Mouse (Mus musculus) gastrocnemius, postnatal 10 days (tissue): ENCODE measurements around the gene C1qtnf4. TPM values are rescaled to one million over a fixed set of nuclear protein-coding genes. Genes with fewer than 3 reads are reported as not detected.

Experiments used
- DNase-seq: peaks from one replicate; pipeline ENCODE4 v3.0.0; 2021; ENCODE audit warnings: mixed read lengths
- total RNA-seq, 2 experiments: library from RNA; stranded (reverse); gene quantifications; 2 replicates each; pipeline ENCODE4 v1.2.3; 2021

C1qtnf4 gene
- total RNA-seq, 2 experiments from 2014 or later, result 7.1 to 8.5 TPM

- DNase-seq, result no peak
Measured at GRCm38 (mm10) chr2:90932273-90932672, 46.6 kb downstream of the C1qtnf4 start.

GRCm38 (mm10) chr2:90938362-90938761, 52.7 kb downstream of the C1qtnf4 start:
- no peak for DNase-seq

- DNase-seq, result no peak
Measured at GRCm38 (mm10) chr2:90939750-90940149, 54.1 kb downstream of the C1qtnf4 start.

Other genes with a start within 250 kb of the C1qtnf4 start
- gene Nup160, start 208.6 kb upstream of the C1qtnf4 start, total RNA-seq, result 10 to 100 TPM; 11.7 to 14.9 TPM
- 10 to 100 TPM; 21.1 to 42.1 TPM for gene Fnbp4, start 140.5 kb upstream of the C1qtnf4 start, total RNA-seq
- under 1 TPM; 0.43 to 0.85 TPM for gene Agbl2, start 103.1 kb upstream of the C1qtnf4 start, total RNA-seq
- gene Mtch2, start 38.7 kb upstream of the C1qtnf4 start, total RNA-seq, result 100 to 1,000 TPM; 153 to 155 TPM
- gene Kbtbd4, start 18.9 kb downstream of the C1qtnf4 start, total RNA-seq, result 10 to 100 TPM; 14.9 to 20.1 TPM
- gene Ndufs3, start 19.0 kb downstream of the C1qtnf4 start, total RNA-seq, result 100 to 1,000 TPM; 406 to 473 TPM
- gene Celf1, start 54.5 kb downstream of the C1qtnf4 start, total RNA-seq, result 10 to 100 TPM; 54.1 to 61.9 TPM
- 10 to 100 TPM; 32.5 to 32.8 TPM for gene Rapsn, start 149.8 kb downstream of the C1qtnf4 start, total RNA-seq
- gene Psmc3, start 168.1 kb downstream of the C1qtnf4 start, total RNA-seq, result 100 to 1,000 TPM; 336 to 337 TPM
- 10 to 100 TPM; 27.8 to 40.8 TPM for gene Slc39a13, start 184.6 kb downstream of the C1qtnf4 start, total RNA-seq
- gene Spi1, start 196.5 kb downstream of the C1qtnf4 start, total RNA-seq, result 1 to 10 TPM; 3.2 to 6.4 TPM
- under 1 TPM; 0.12 to 0.20 TPM for gene Mybpc3, start 232.3 kb downstream of the C1qtnf4 start, total RNA-seq